Mouse (Mus musculus): Measurements from ENCODE around the gene Acp7. TPM values are rescaled to one million over a fixed set of nuclear protein-coding genes. Genes with fewer than 3 reads are reported as not detected.

The Acp7 gene
- total and polyA plus RNA-seq, 3 experiments: not detected

DNA sequence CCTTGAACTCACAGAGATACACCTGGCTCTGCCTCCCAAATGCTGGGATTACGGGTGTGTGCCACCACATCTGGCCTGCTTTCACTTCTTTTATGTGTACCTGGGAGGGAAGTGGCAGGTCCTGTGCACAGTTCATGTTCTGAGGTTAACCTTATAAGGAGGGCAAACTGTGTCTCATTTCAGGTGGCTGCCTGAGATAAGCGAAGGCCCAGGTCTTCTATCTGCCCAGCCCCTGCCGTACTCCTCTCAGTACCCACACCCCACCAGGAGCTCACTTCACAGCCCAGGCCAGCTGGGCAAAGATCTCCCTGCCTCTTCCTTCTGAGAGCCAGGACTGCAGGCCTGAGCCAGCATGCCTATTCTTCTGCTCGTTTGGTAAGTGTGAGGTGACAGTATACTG is 49.4 kb downstream of the Acp7 start:
- H3K9ac ChIP-seq (ENCODE audit: control insufficient read depth, low read depth, low read length, poor library complexity, severe bottlenecking): no peak overlapping the region
- no peaks in the 10 kb centered on the region; the same call in 1 of the 2 replicates for H3K79me2 ChIP-seq (ENCODE audit: control insufficient read depth, insufficient read depth, low read length, poor library complexity)
- peaks cover 34 to 42% of the 10 kb centered on the region in 2 experiments for H3K4me1 ChIP-seq (ENCODE audit: control insufficient read depth in 1 of 2, insufficient read depth in 2 of 2, low read length in 2 of 2)
- H3K36me3 ChIP-seq (ENCODE audit: control insufficient read depth in 1 of 2, insufficient read depth in 2 of 2, low read length in 2 of 2): peaks cover 0 to 25% of the 10 kb centered on the region in 2 experiments; a peak in 2 of 4 replicates
- H3K9me3 ChIP-seq (replicated peaks; ENCODE audit: insufficient read depth, low read length): no peaks in the 10 kb centered on the region
- no peak overlapping the region for H3K4me3 ChIP-seq (ENCODE audit: control insufficient read depth in 1 of 2, insufficient read depth in 1 of 2, low read depth in 2 of 2, low read length in 2 of 2)
- no peaks in the 10 kb centered on the region for H3K27me3 ChIP-seq (ENCODE audit: control insufficient read depth in 1 of 2, insufficient read depth in 2 of 2, low read length in 2 of 2)
- DNase-seq (ENCODE audit: low read depth, low spot score): peak; percentile 53
- peak overlapping the region; percentile 74 for H3K27ac ChIP-seq (ENCODE audit: control insufficient read depth, low read depth, low read length)
- TF ChIP-seq ZKSCAN1 (IDR thresholded peaks at IDR 0.05; ENCODE audit: low read depth, low read length) (no peak), ZC3H11A (IDR thresholded peaks at IDR 0.05; ENCODE audit: low read depth, low read length) (no peak), MYB (IDR thresholded peaks at IDR 0.05; ENCODE audit: low read depth, low read length) (no peak), CHD1 (IDR thresholded peaks at IDR 0.05; ENCODE audit: low read depth, low read length) (no peak), TCF12 (IDR thresholded peaks at IDR 0.05; ENCODE audit: low read depth, low read length) (peak; percentile 71), UBTF (IDR thresholded peaks at IDR 0.05; ENCODE audit: borderline replicate concordance, insufficient read depth, low read depth, low read length) (no peak), TBP (IDR thresholded peaks at IDR 0.05; ENCODE audit: low read depth, low read length) (no peak), NELFE (IDR thresholded peaks at IDR 0.05; ENCODE audit: low read depth, low read length) (no peak), ZMIZ1 (IDR thresholded peaks at IDR 0.05; ENCODE audit: low read depth, low read length) (no peak), GATA1 (IDR thresholded peaks at IDR 0.05; ENCODE audit: low read depth, low read length) (peak; percentile 32; the same call in 1 of the 2 replicates), ZNF384 (IDR thresholded peaks at IDR 0.05; ENCODE audit: low read depth, low read length) (no peak), USF2 (IDR thresholded peaks at IDR 0.05; ENCODE audit: borderline replicate concordance in 1 of 2, insufficient read depth in 1 of 2, low read depth in 1 of 2, low read length in 2 of 2) (no peak), USF1 (IDR thresholded peaks at IDR 0.05; ENCODE audit: low read depth, low read length) (no peak), POLR2A (IDR thresholded peaks at IDR 0.05; ENCODE audit: control insufficient read depth in 1 of 2, insufficient read depth in 1 of 2, low read depth in 1 of 2, low read length in 2 of 2, poor library complexity in 1 of 2) (no peak), HCFC1 (IDR thresholded peaks at IDR 0.05; ENCODE audit: low read depth, low read length) (no peak), EP300 (IDR thresholded peaks at IDR 0.05; ENCODE audit: low read depth in 1 of 2, low read length in 2 of 2) (peak; percentile 41 to 47; a peak in 3 of 4 replicates), RAD21 (IDR thresholded peaks at IDR 0.05; ENCODE audit: low read depth, low read length) (no peak), RCOR1 (IDR thresholded peaks at IDR 0.05; ENCODE audit: low read depth, low read length) (0 out of 2 replicates have a peak, but pooled peaks have one; percentile 18), MEF2A (IDR thresholded peaks at IDR 0.05; ENCODE audit: extremely low read depth, insufficient replicate concordance, low read depth, low read length, poor library complexity, severe bottlenecking) (no peak), CTCF (IDR thresholded peaks at IDR 0.05 in 2 of 3, conservative IDR thresholded peaks at IDR 0.05 in 1 of 3; ENCODE audit: control insufficient read depth in 1 of 3, insufficient read depth in 1 of 3, low read depth in 2 of 3, low read length in 3 of 3, poor library complexity in 1 of 3, severe bottlenecking in 1 of 3) (no peak), MYC (IDR thresholded peaks at IDR 0.05; ENCODE audit: low read depth, low read length) (no peak), KAT2A (conservative IDR thresholded peaks at IDR 0.05; ENCODE audit: low read depth, low read length) (no peak), POLR2AphosphoS2 (IDR thresholded peaks at IDR 0.05; ENCODE audit: low read length) (no peak), BHLHE40 (IDR thresholded peaks at IDR 0.05; ENCODE audit: borderline replicate concordance, low read depth, low read length) (no peak), ELF1 (IDR thresholded peaks at IDR 0.05; ENCODE audit: low read depth, low read length) (no peak), MAX (IDR thresholded peaks at IDR 0.05; ENCODE audit: low read length) (no peak), GABPA (IDR thresholded peaks at IDR 0.05; ENCODE audit: low read depth, low read length) (no peak), SIN3A (IDR thresholded peaks at IDR 0.05; ENCODE audit: low read length) (0 out of 2 replicates have a peak, but pooled peaks have one; percentile 32), POLR2AphosphoS5 (IDR thresholded peaks at IDR 0.05; ENCODE audit: borderline replicate concordance, low read depth, low read length) (no peak), E2F4 (IDR thresholded peaks at IDR 0.05; ENCODE audit: borderline replicate concordance, low read depth, low read length) (no peak), SMC3 (IDR thresholded peaks at IDR 0.05; ENCODE audit: low read depth, low read length) (no peak), ETS1 (IDR thresholded peaks at IDR 0.05; ENCODE audit: low read depth, low read length) (no peak; the same call in none of the 2 replicates), NRF1 (IDR thresholded peaks at IDR 0.05; ENCODE audit: insufficient read depth, low read depth, low read length, poor library complexity, severe bottlenecking) (no peak), MXI1 (IDR thresholded peaks at IDR 0.05; ENCODE audit: low read depth, low read length) (peak; percentile 10), CHD2 (IDR thresholded peaks at IDR 0.05; ENCODE audit: low read length) (no peak), JUND (IDR thresholded peaks at IDR 0.05; ENCODE audit: low read depth, low read length) (no peak), TAL1 (IDR thresholded peaks at IDR 0.05; ENCODE audit: low read length) (peak; percentile 68), MAZ (IDR thresholded peaks at IDR 0.05; ENCODE audit: low read depth, low read length) (no peak)
